Mouse (Mus musculus): Measurements from ENCODE around the gene Capn1.

DNA sequence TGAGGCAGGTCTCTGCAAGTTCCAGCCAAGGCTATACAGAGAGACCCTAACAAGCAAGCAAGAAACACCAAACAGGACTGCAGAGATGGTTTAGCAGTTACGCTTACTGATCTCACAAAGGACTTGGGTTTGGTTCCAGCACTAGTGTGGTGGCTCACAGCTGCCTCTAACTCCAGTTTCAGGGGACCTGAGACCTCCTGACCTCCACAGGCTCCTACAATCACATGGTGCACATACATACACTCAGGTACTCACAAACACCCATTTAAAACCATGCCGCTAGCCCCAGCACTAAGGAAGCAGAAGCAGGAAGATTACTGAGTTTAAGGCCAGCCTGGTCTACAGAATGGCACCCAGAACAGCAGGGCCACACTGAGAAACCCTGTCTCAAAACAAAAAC lies 50.9 kb downstream of the Capn1 start:
- TF ChIP-seq POLR2A (IDR thresholded peaks at IDR 0.05; ENCODE audit: insufficient read depth, low read length) (no peak), CTCF (IDR thresholded peaks at IDR 0.05; ENCODE audit: low read depth, low read length) (no peak)
